Mouse (Mus musculus): ENCODE measurements at regions not wholly inside any gene's neighbourhood (a gene's known extent, or its start where the extent isn't known, plus 50 kb on each side); places are given as distances from the start of the nearest gene placed in this dataset.
A peak's percentile ranks its signal among the peaks of the same experiment; 100 is the strongest.

DNA sequence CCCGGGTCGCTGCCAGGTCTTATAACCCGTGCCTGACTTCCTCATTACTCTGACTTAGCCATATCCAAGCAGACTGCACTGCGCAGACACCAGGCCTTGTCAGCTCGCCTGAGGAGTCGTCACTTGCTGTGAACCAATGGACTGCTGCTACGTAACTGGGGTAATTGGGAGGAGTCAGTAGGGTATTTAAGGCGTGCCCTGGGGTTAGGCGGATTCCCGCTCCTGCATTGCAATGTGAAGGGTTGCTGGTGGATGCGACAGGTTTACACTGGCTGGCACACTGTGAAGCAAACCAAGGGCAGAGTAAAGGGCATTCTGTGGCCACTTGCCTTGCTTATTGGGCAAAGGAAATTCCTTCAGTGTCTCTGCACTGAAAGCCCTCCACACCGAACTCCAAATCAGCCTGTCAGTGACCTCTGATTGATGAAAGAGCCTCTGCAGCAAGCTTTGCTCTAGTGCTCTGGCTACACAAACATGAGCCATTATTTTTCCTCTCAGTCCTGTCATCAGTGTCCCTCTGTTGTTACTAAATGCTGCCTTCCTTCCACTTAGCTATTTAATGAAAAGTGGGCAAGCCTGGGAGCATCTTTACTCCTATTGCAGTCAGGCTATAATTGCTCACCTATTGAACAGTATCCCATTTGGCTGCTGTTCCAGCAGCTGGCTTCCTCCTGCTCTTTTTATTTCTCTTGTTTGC, 51.7 kb downstream of the Cypt12 start:
- DNase-seq (ENCODE audit: low spot score) = peak; percentile 17
